Mouse (Mus musculus) thymus, adult 2 months (tissue): Measurements from ENCODE around the gene Rbl2.

Source experiments
- CTCF ChIP-seq: fragments of 200-500 bp; IDR thresholded peaks from 2 replicates; pipeline ENCODE4 v1.5.1; 2012; ENCODE audit warnings: mild to moderate bottlenecking, control low read depth, low read length, moderate library complexity, borderline replicate concordance; ENCODE audit not compliant: control insufficient read depth, poor library complexity, insufficient read depth; ENCODE audit errors: extremely low read depth
- POLR2A ChIP-seq: fragments of 200-500 bp; IDR thresholded peaks from 2 replicates; pipeline ENCODE4 v1.6.1; 2012; ENCODE audit warnings: mild to moderate bottlenecking, low read length, control low read depth, moderate library complexity; ENCODE audit not compliant: control insufficient read depth, poor library complexity, insufficient read depth; ENCODE audit errors: extremely low read depth

DNA sequence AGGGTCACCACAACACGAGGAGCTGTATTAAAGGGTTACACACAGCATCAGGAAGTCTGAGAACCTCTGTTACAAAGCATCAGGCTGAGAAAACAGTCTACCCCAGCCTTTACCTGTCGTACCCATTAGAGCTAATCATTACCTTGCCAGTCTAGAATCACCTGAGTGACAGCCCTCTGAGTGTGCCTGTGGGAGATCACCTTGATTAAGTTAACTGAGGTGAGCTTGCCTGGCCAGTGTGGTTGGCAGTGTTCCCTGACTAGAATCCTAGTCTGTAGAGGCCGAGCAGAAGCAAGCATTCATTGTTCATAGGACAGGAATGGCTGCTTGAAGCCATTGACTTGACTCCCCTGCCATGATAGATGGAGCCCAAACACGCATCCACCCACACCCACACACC lies 71.0 kb downstream of the Rbl2 start:
- TF ChIP-seq CTCF (no peak), POLR2A (no peak)
